Mouse (Mus musculus) neural tube, embryonic 12.5 days (tissue): ENCODE results near the gene Prm2. TPM values are rescaled to one million over a fixed set of nuclear protein-coding genes. Genes with fewer than 3 reads are reported as not detected.

Experiments used
- ATAC-seq: fragments of 200-750 bp; cut with Nextera tagmentation; 2 replicates; pipeline ENCODE4 v1.8.0; 2017; ENCODE audit warnings: low read depth, mild to moderate bottlenecking, moderate TSS enrichment, moderate library complexity; ENCODE audit not compliant: low FRiP score
- H3K27ac ChIP-seq: fragments of 300-500 bp; sonication (generic); 2 replicates; pipeline ENCODE4 v1.5.1; 2016
- H3K27me3 ChIP-seq: fragments of 300-500 bp; sonication (generic); replicated peaks from 2 replicates; pipeline ENCODE4 v1.6.1; 2016; ENCODE audit warnings: mild to moderate bottlenecking
- H3K36me3 ChIP-seq: fragments of 300-500 bp; sonication (generic); 2 replicates; pipeline ENCODE4 v1.6.1; 2016; ENCODE audit warnings: mild to moderate bottlenecking
- H3K4me1 ChIP-seq: fragments of 300-500 bp; sonication (generic); 2 replicates; pipeline ENCODE4 v1.6.1; 2016
- H3K4me2 ChIP-seq: fragments of 300-500 bp; sonication (generic); replicated peaks from 2 replicates; pipeline ENCODE4 v1.6.1; 2016; ENCODE audit warnings: mild to moderate bottlenecking
- H3K4me3 ChIP-seq: fragments of 300-500 bp; sonication (generic); 2 replicates; pipeline ENCODE4 v1.5.1; 2016
- H3K9ac ChIP-seq: fragments of 300-500 bp; sonication (generic); 2 replicates; pipeline ENCODE4 v1.6.1; 2016; ENCODE audit warnings: mild to moderate bottlenecking
- H3K9me3 ChIP-seq: fragments of 300-500 bp; sonication (generic); 2 replicates; pipeline ENCODE4 v1.6.1; 2016; ENCODE audit warnings: mild to moderate bottlenecking
- WGBS: fragments of 180-500 bp; shearing (Covaris S2); methylation state at CpG from one replicate; pipeline ENCODE4 v1.1.7; 2016; 5-methylcytosine and 5-hydroxymethylcytosine counted together
- polyA plus RNA-seq: library from polyadenylated mRNA; unstranded; fragments of >200 nt; fragmentation: Nextera tagmentation; extraction: Ambion mirVana; gene quantifications from 2 replicates; pipeline ENCODE4 v1.2.1, GENCODE M21; 2016

Prm2 gene
- polyA plus RNA-seq, 1 experiment from 2014 or later = not detected

GRCm38 (mm10) chr16:10783152-10783434 lies 12.8 kb downstream of the Prm2 start:
- ATAC-seq = no peak
- 60% methylated on average over 1 of the region's 1 CpGs for WGBS
- peak overlapping the region; percentile 99; the same call in 1 of the 2 replicates for H3K4me2 ChIP-seq
- no peak overlapping the region for H3K27ac ChIP-seq
- no peak overlapping the region for H3K4me3 ChIP-seq
- H3K36me3 ChIP-seq = no peaks in the 10 kb centered on the region
- H3K4me1 ChIP-seq = peaks cover 26% of the 10 kb centered on the region
- no peaks in the 10 kb centered on the region for H3K9me3 ChIP-seq
- no peak overlapping the region for H3K9ac ChIP-seq
- H3K27me3 ChIP-seq = peaks cover 26% of the 10 kb centered on the region; the same call in 1 of the 2 replicates

- WGBS = 48% methylated on average over 6 of the region's 6 CpGs
- ATAC-seq = no peak
- Histone ChIP-seq H3K9ac (no peak overlapping the region), H3K4me2 (peak overlapping the region; percentile 15; the same call in 1 of the 2 replicates), H3K27me3 (peaks cover 26% of the 10 kb centered on the region; the same call in 1 of the 2 replicates), H3K4me1 (peaks cover 26% of the 10 kb centered on the region), H3K4me3 (no peak overlapping the region), H3K9me3 (no peaks in the 10 kb centered on the region), H3K27ac (no peak overlapping the region), H3K36me3 (no peaks in the 10 kb centered on the region)
These were observed 13.4 kb downstream of the Prm2 start for GRCm38 (mm10) chr16:10782377-10783151.

GRCm38 (mm10) chr16:10781862-10782371 lies 14.0 kb downstream of the Prm2 start:
- no peak overlapping the region for H3K4me2 ChIP-seq
- no peak overlapping the region for H3K9ac ChIP-seq
- peaks cover 26% of the 10 kb centered on the region; the same call in 1 of the 2 replicates for H3K27me3 ChIP-seq
- ATAC-seq = no peak
- H3K9me3 ChIP-seq = no peaks in the 10 kb centered on the region
- H3K4me1 ChIP-seq = peaks cover 26% of the 10 kb centered on the region
- H3K36me3 ChIP-seq = no peaks in the 10 kb centered on the region
- no peak overlapping the region for H3K4me3 ChIP-seq
- 50% methylated on average over 9 of the region's 9 CpGs for WGBS
- no peak overlapping the region for H3K27ac ChIP-seq

- Histone ChIP-seq H3K36me3 (no peaks in the 10 kb centered on the region), H3K9ac (no peak overlapping the region), H3K4me2 (no peak overlapping the region), H3K4me3 (no peak overlapping the region), H3K27ac (no peak overlapping the region), H3K4me1 (peaks cover 18% of the 10 kb centered on the region), H3K27me3 (peaks cover 26% of the 10 kb centered on the region; the same call in 1 of the 2 replicates), H3K9me3 (no peaks in the 10 kb centered on the region)
- ATAC-seq = no peak
- WGBS = 72% methylated on average over 5 of the region's 5 CpGs
These were observed 15.3 kb downstream of the Prm2 start for GRCm38 (mm10) chr16:10780631-10781120.

GRCm38 (mm10) chr16:10777579-10778160 lies 18.3 kb downstream of the Prm2 start:
- Histone ChIP-seq H3K4me3 (no peak overlapping the region), H3K36me3 (no peaks in the 10 kb centered on the region), H3K9me3 (no peaks in the 10 kb centered on the region), H3K4me1 (peaks cover 5% of the 10 kb centered on the region; the same call in 1 of the 2 replicates), H3K9ac (no peak overlapping the region), H3K27ac (no peak overlapping the region), H3K27me3 (peaks cover 4% of the 10 kb centered on the region; the same call in 1 of the 2 replicates), H3K4me2 (no peak overlapping the region)
- WGBS = 75% methylated on average over 5 of the region's 5 CpGs
- no peak for ATAC-seq

- H3K27ac ChIP-seq = no peak overlapping the region
- no peaks in the 10 kb centered on the region for H3K9me3 ChIP-seq
- no peaks in the 10 kb centered on the region for H3K36me3 ChIP-seq
- no peaks in the 10 kb centered on the region for H3K27me3 ChIP-seq
- ATAC-seq = no peak
- no peak overlapping the region for H3K4me2 ChIP-seq
- no peak overlapping the region for H3K4me3 ChIP-seq
- no peaks in the 10 kb centered on the region for H3K4me1 ChIP-seq
- 68% methylated on average over 7 of the region's 7 CpGs for WGBS
- H3K9ac ChIP-seq = no peak overlapping the region
These were observed 19.6 kb downstream of the Prm2 start for GRCm38 (mm10) chr16:10776322-10776721.

- no peak overlapping the region for H3K4me2 ChIP-seq
- no peaks in the 10 kb centered on the region for H3K9me3 ChIP-seq
- no peaks in the 10 kb centered on the region for H3K4me1 ChIP-seq
- H3K36me3 ChIP-seq = no peaks in the 10 kb centered on the region
- H3K27me3 ChIP-seq = no peaks in the 10 kb centered on the region
- no peak overlapping the region for H3K9ac ChIP-seq
- H3K27ac ChIP-seq = no peak overlapping the region
- WGBS = 77% methylated on average over 4 of the region's 4 CpGs
- H3K4me3 ChIP-seq = no peak overlapping the region
- ATAC-seq = no peak
These were observed 21.2 kb downstream of the Prm2 start for GRCm38 (mm10) chr16:10774726-10775125.

GRCm38 (mm10) chr16:10773543-10773942 lies 22.4 kb downstream of the Prm2 start:
- H3K4me3 ChIP-seq = no peak overlapping the region
- no peaks in the 10 kb centered on the region for H3K4me1 ChIP-seq
- no peaks in the 10 kb centered on the region; the same call in 1 of the 2 replicates for H3K27me3 ChIP-seq
- ATAC-seq = no peak
- no peak overlapping the region for H3K9ac ChIP-seq
- H3K4me2 ChIP-seq = no peak overlapping the region
- no peak overlapping the region for H3K27ac ChIP-seq
- no peaks in the 10 kb centered on the region for H3K36me3 ChIP-seq
- WGBS = 90% methylated on average over 8 of the region's 8 CpGs
- no peaks in the 10 kb centered on the region for H3K9me3 ChIP-seq

- Histone ChIP-seq H3K9ac (no peak overlapping the region), H3K36me3 (no peaks in the 10 kb centered on the region), H3K4me1 (no peaks in the 10 kb centered on the region), H3K27me3 (no peaks in the 10 kb centered on the region; the same call in 1 of the 2 replicates), H3K9me3 (no peaks in the 10 kb centered on the region), H3K27ac (no peak overlapping the region), H3K4me3 (no peak overlapping the region), H3K4me2 (no peak overlapping the region)
- WGBS = 39% methylated on average over 19 of the region's 19 CpGs
- no peak for ATAC-seq
These were observed 24.0 kb downstream of the Prm2 start for GRCm38 (mm10) chr16:10771769-10772510.

- Histone ChIP-seq H3K27me3 (no peaks in the 10 kb centered on the region; the same call in 1 of the 2 replicates), H3K4me1 (no peaks in the 10 kb centered on the region), H3K4me2 (no peak overlapping the region), H3K4me3 (no peak overlapping the region), H3K9ac (no peak overlapping the region), H3K27ac (no peak overlapping the region), H3K9me3 (no peaks in the 10 kb centered on the region), H3K36me3 (no peaks in the 10 kb centered on the region)
- no peak for ATAC-seq
- WGBS = 55% methylated on average over 4 of the region's 4 CpGs
These were observed 25.2 kb downstream of the Prm2 start for GRCm38 (mm10) chr16:10770531-10771325.

- no peaks in the 10 kb centered on the region for H3K9me3 ChIP-seq
- 51% methylated on average over 2 of the region's 2 CpGs for WGBS
- H3K27me3 ChIP-seq = no peaks in the 10 kb centered on the region; the same call in 1 of the 2 replicates
- H3K4me3 ChIP-seq = no peak overlapping the region
- no peak overlapping the region for H3K27ac ChIP-seq
- H3K36me3 ChIP-seq = no peaks in the 10 kb centered on the region
- H3K4me2 ChIP-seq = no peak overlapping the region
- H3K4me1 ChIP-seq = no peaks in the 10 kb centered on the region
- no peak for ATAC-seq
- no peak overlapping the region for H3K9ac ChIP-seq
These were observed 26.3 kb downstream of the Prm2 start for GRCm38 (mm10) chr16:10769661-10770060.
